In genomic region chr12:111931411-111932025, GRCm38 (mm10) we compare ENCODE assay signal across 38 mouse cellular contexts. TPM values are rescaled to one million over a fixed set of nuclear protein-coding genes. Genes with fewer than 3 reads are reported as not detected.
DNase-seq lines count a peak whose midpoint lies in the region; ATAC-seq and TF ChIP-seq lines count a peak whose summit lies in the region.
"Had no signal": no experiment of that assay in that cellular context is flagged by ENCODE, and none has a peak within 500 bp of the region (broad histone marks: within the 10 kb centered on the region; RNA-seq: fewer than 3 reads in every experiment).

No protein-coding gene starts in this region.

- H3K4me2 ChIP-seq in lung, embryonic 14.5 days, result no peak overlapping the region
- H3K4me2 ChIP-seq in embryonic facial prominence, embryonic 13.5 days, result no peak overlapping the region
- H3K4me2 ChIP-seq: embryonic facial prominence, embryonic 12.5 days; hindbrain, embryonic 15.5 days; midbrain, embryonic 12.5 days; neural tube, embryonic 15.5 days had no signal

- H3K9me3 ChIP-seq in lung, embryonic 14.5 days (ENCODE audit: low read depth, low read length), result no peaks in the 10 kb centered on the region
- H3K9me3 ChIP-seq in embryonic facial prominence, embryonic 13.5 days, result no peaks in the 10 kb centered on the region
- H3K9me3 ChIP-seq: embryonic facial prominence, embryonic 12.5 days; heart, embryonic 10.5 days; hindbrain, embryonic 10.5 days; hindbrain, embryonic 15.5 days; midbrain, embryonic 12.5 days; neural tube, embryonic 15.5 days had no signal

- WGBS in lung, embryonic 14.5 days, result 78% methylated on average over 9 of the region's 9 CpGs
- WGBS in embryonic facial prominence, embryonic 13.5 days, result 90% methylated on average over 8 of the region's 9 CpGs

- H3K27me3 ChIP-seq in lung, embryonic 14.5 days (ENCODE audit: insufficient read depth, low read length), result no peaks in the 10 kb centered on the region
- no peaks in the 10 kb centered on the region for H3K27me3 ChIP-seq in embryonic facial prominence, embryonic 13.5 days
- H3K27me3 ChIP-seq: embryonic facial prominence, embryonic 12.5 days; hindbrain, embryonic 15.5 days; midbrain, embryonic 12.5 days; neural tube, embryonic 15.5 days had no signal

- ATAC-seq in lung, embryonic 14.5 days (ENCODE audit: insufficient read depth), result no peak
- no peak for ATAC-seq in embryonic facial prominence, embryonic 13.5 days (ENCODE audit: insufficient number of reproducible peaks, insufficient read depth, low FRiP score, low TSS enrichment, low read depth)
- ATAC-seq: CD4-positive, CD25-positive, alpha-beta regulatory T cell, adult 4 months; forebrain, postnatal 0 days; inflammation-experienced regulatory T-cells, adult 6 months had no signal

- peak overlapping the region; percentile 48; the same call in 1 of the 2 replicates for H3K27ac ChIP-seq in lung, embryonic 14.5 days (ENCODE audit: low read depth)
- H3K27ac ChIP-seq in bone marrow macrophage, adult 2 months (ENCODE audit: insufficient read depth, low read depth, low read length), result peak overlapping the region; percentile 71
- peak overlapping the region; percentile 28; the same call in 1 of the 2 replicates for H3K27ac ChIP-seq in embryonic facial prominence, embryonic 13.5 days
- H3K27ac ChIP-seq: embryonic facial prominence, embryonic 12.5 days; hindbrain, embryonic 15.5 days; layer of hippocampus, adult 2 months; liver, embryonic 14.5 days; midbrain, embryonic 12.5 days; neural tube, embryonic 15.5 days had no signal

- H3K4me1 ChIP-seq in lung, embryonic 14.5 days (ENCODE audit: insufficient read depth), result peaks cover 26% of the 10 kb centered on the region
- H3K4me1 ChIP-seq in bone marrow macrophage, adult 2 months (ENCODE audit: control insufficient read depth, insufficient read depth, low read length), result peaks cover 40% of the 10 kb centered on the region
- peaks cover 43% of the 10 kb centered on the region for H3K4me1 ChIP-seq in embryonic facial prominence, embryonic 13.5 days

- no peak overlapping the region for H3K4me3 ChIP-seq in lung, embryonic 14.5 days (ENCODE audit: low read depth, low read length)
- H3K4me3 ChIP-seq in bone marrow macrophage, adult 2 months (ENCODE audit: insufficient read depth, low read length), result no peak overlapping the region
- H3K4me3 ChIP-seq in embryonic facial prominence, embryonic 13.5 days, result no peak overlapping the region
- H3K4me3 ChIP-seq: embryonic facial prominence, embryonic 12.5 days; heart, embryonic 10.5 days; hindbrain, embryonic 10.5 days; hindbrain, embryonic 15.5 days; layer of hippocampus, adult 2 months; midbrain, embryonic 12.5 days; neural tube, embryonic 15.5 days had no signal

- DNase-seq in heart, adult 11 months, result peak; percentile 91
- no peak for DNase-seq in heart, postnatal 4 days
- no peak for DNase-seq in lung, embryonic 14.5 days
- DNase-seq in lung, postnatal 25 days (ENCODE audit: low spot score), result no peak
- no peak for DNase-seq in layer of hippocampus, postnatal 10 days (ENCODE audit: low spot score in 2 of 2)
- DNase-seq: adrenal gland, postnatal 14 days; cerebellum, adult 11-12 months; cerebellum, postnatal 36 days; forebrain, postnatal 0 days; kidney, adult 11 months; kidney, postnatal 36 days; liver; lung, postnatal 4 days; retina, postnatal 1 day; right cerebral cortex, postnatal 14 days; thymus, postnatal 14 days had no signal

- H3K36me3 ChIP-seq in lung, embryonic 14.5 days (ENCODE audit: insufficient read depth), result no peaks in the 10 kb centered on the region
- H3K36me3 ChIP-seq in embryonic facial prominence, embryonic 13.5 days, result no peaks in the 10 kb centered on the region
- H3K36me3 ChIP-seq: embryonic facial prominence, embryonic 12.5 days; heart, embryonic 10.5 days; hindbrain, embryonic 10.5 days; hindbrain, embryonic 15.5 days; midbrain, embryonic 12.5 days; neural tube, embryonic 15.5 days had no signal

- no peak overlapping the region for H3K9ac ChIP-seq in lung, embryonic 14.5 days
- no peak overlapping the region for H3K9ac ChIP-seq in embryonic facial prominence, embryonic 13.5 days
- H3K9ac ChIP-seq: embryonic facial prominence, embryonic 12.5 days; forebrain, postnatal 0 days; hindbrain, embryonic 15.5 days; liver, embryonic 14.5 days; midbrain, embryonic 12.5 days; neural tube, embryonic 15.5 days had no signal

- TF ChIP-seq POLR2A in bone marrow macrophage, adult 2 months (IDR thresholded peaks at IDR 0.05; ENCODE audit: borderline replicate concordance, low read depth, low read length), result no peak

- no peak for TF ChIP-seq CTCF in lung, embryonic 14.5 days (IDR thresholded peaks at IDR 0.05; ENCODE audit: low read depth)
- no peak for TF ChIP-seq CTCF in bone marrow macrophage, adult 2 months (IDR thresholded peaks at IDR 0.05; ENCODE audit: low read depth, low read length)

RNA-seq across cellular contexts. Expression of gene Ppp1r13b, which starts 23.6 kb away (rescaled TPM):
- 10 to 100 TPM; 24.8 to 25.7 TPM for total RNA-seq in heart, postnatal 4 days (2021)
- 28.9 and 29.0 TPM in 2 replicates for polyA plus RNA-seq in lung, embryonic 14.5 days (2014; fragmentation: Nextera tagmentation; extraction: Ambion mirVana)
- polyA plus RNA-seq in bone marrow macrophage, adult 2 months (2012; ENCODE audit: insufficient read depth, insufficient read length, missing spikeins), result 10.5 and 12.6 TPM in 2 replicates
- polyA plus RNA-seq in embryonic facial prominence, embryonic 13.5 days (2015; fragmentation: Nextera tagmentation; extraction: Ambion mirVana), result 12.3 and 15.2 TPM in 2 replicates
- 10 to 100 TPM; 66.3 to 69.1 TPM for total RNA-seq in layer of hippocampus, postnatal 10 days (2021)

RNA-seq across cellular contexts. Expression of gene Atp5mpl, which starts 35.3 kb away (rescaled TPM):
- 1,000 to 10,000 TPM; 1,243 to 1,298 TPM for total RNA-seq in heart, postnatal 4 days (2021)
- polyA plus RNA-seq in lung, embryonic 14.5 days (2014; fragmentation: Nextera tagmentation; extraction: Ambion mirVana), result 647 and 712 TPM in 2 replicates
- polyA plus RNA-seq in bone marrow macrophage, adult 2 months (2012; ENCODE audit: insufficient read depth, insufficient read length, missing spikeins), result 335 and 339 TPM in 2 replicates
- polyA plus RNA-seq in embryonic facial prominence, embryonic 13.5 days (2015; fragmentation: Nextera tagmentation; extraction: Ambion mirVana), result 644 and 681 TPM in 2 replicates
- 100 to 1,000 TPM; 458 to 498 TPM for total RNA-seq in layer of hippocampus, postnatal 10 days (2021)

RNA-seq across cellular contexts. Expression of gene Tdrd9, which starts 39.8 kb away (rescaled TPM):
- total RNA-seq in heart, postnatal 4 days (2021), result under 1 TPM; 0.33 to 0.50 TPM
- 0.15 and 0.18 TPM in 2 replicates for polyA plus RNA-seq in lung, embryonic 14.5 days (2014; fragmentation: Nextera tagmentation; extraction: Ambion mirVana)
- polyA plus RNA-seq in bone marrow macrophage, adult 2 months (2012; ENCODE audit: insufficient read depth, insufficient read length, missing spikeins), result not detected in 2 replicates
- 0.34 and 1.1 TPM in 2 replicates for polyA plus RNA-seq in embryonic facial prominence, embryonic 13.5 days (2015; fragmentation: Nextera tagmentation; extraction: Ambion mirVana)
- under 1 TPM; 0.33 to 0.41 TPM for total RNA-seq in layer of hippocampus, postnatal 10 days (2021)
- total RNA-seq: adrenal gland, postnatal 14 days; monocyte, adult 5-6 weeks had no signal
- polyA plus RNA-seq: CD4-positive, CD25-positive, alpha-beta regulatory T cell, adult 4 months had no signal

RNA-seq across cellular contexts. Expression of gene Rd3l, which starts 49.6 kb away (rescaled TPM):
- total RNA-seq in heart, postnatal 4 days (2021), result under 1 TPM; 0.29 to 0.90 TPM
- polyA plus RNA-seq in lung, embryonic 14.5 days (2014; fragmentation: Nextera tagmentation; extraction: Ambion mirVana), result not detected in 2 replicates
- polyA plus RNA-seq in bone marrow macrophage, adult 2 months (2012; ENCODE audit: insufficient read depth, insufficient read length, missing spikeins), result not detected in 2 replicates
- not detected in 2 replicates for polyA plus RNA-seq in embryonic facial prominence, embryonic 13.5 days (2015; fragmentation: Nextera tagmentation; extraction: Ambion mirVana)
- not detected for total RNA-seq in layer of hippocampus, postnatal 10 days (2021)
- total RNA-seq: adrenal gland, postnatal 14 days; gastrocnemius, adult 8-10 months; gastrocnemius, postnatal 4 days; layer of hippocampus, adult 2 months; layer of hippocampus, postnatal 25 days; monocyte, adult 5-6 weeks had no signal
- polyA plus RNA-seq: CD4-positive, CD25-positive, alpha-beta regulatory T cell, adult 4 months; embryonic facial prominence, embryonic 12.5 days; forebrain, embryonic 11.5 days; hindbrain, embryonic 10.5 days; hindbrain, embryonic 15.5 days; inflammation-experienced regulatory T-cells, adult 6 months; kidney, embryonic 14.5 days; limb, embryonic 11.5 days; liver, embryonic 14.5 days; lung, embryonic 16.5 days; midbrain, embryonic 12.5 days; neural tube, embryonic 15.5 days; stomach, embryonic 16.5 days; urinary bladder, adult 2 months had no signal
